Mouse (Mus musculus): ENCODE measurements around the gene Ippk. TPM values are rescaled to one million over a fixed set of nuclear protein-coding genes. Genes with fewer than 3 reads are reported as not detected.
A peak's percentile ranks its signal among the peaks of the same experiment; 100 is the strongest.

Ippk gene
- total and polyA plus RNA-seq, 3 experiments: 2.3 to 15.8 (median 4.5) TPM

- peak; percentile 40 for DNase-seq (ENCODE audit: low spot score)
- ATAC-seq (ENCODE audit: extremely low read depth, insufficient number of reproducible peaks, low FRiP score, poor library complexity, severe bottlenecking): peak; percentile 11; the same call in 1 of the 2 replicates
- H3K4me1 ChIP-seq (ENCODE audit: insufficient read depth, low read depth, low read length): peaks cover 34% of the 10 kb centered on the region
Measured at GRCm38 (mm10) chr13:49421606-49421917, 513 bp downstream of the Ippk start.

DNA sequence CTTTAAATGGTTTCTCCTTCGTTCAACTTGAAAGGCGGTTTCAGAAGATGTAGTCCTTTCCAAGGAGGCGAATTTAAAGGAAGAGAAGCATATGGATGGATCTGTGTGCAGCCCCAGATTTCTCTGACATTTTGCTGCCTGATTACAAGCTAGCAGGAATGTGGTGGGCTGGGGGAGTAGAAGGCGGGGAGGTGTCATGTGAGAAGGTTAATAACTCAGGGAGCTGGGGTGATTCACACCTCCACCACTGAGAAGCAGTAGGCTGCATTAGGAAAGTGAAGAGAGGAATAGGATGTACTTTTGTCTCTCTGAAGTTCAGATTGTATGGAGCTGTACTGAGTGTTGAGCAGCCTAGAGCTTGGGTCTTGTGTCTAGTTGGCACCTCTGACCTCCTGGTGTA, 910 bp downstream of the Ippk start:
- H3K9me3 ChIP-seq (replicated peaks): no peaks in the 10 kb centered on the region
- ATAC-seq (ENCODE audit: extremely low read depth, insufficient number of reproducible peaks, low FRiP score, poor library complexity, severe bottlenecking) (no peak), DNase-seq (ENCODE audit: low spot score) (no peak)
- H3K27me3 ChIP-seq (ENCODE audit: insufficient read depth, low read length): no peaks in the 10 kb centered on the region; the same call in 1 of the 2 replicates
- H3K4me3 ChIP-seq (ENCODE audit: low read depth, low read length): peak overlapping the region; percentile 97
- H3K36me3 ChIP-seq (replicated peaks): peaks cover 37% of the 10 kb centered on the region
- peaks cover 35% of the 10 kb centered on the region for H3K4me1 ChIP-seq (ENCODE audit: insufficient read depth, low read depth, low read length)
- TF ChIP-seq CTCF (IDR thresholded peaks at IDR 0.05; ENCODE audit: low read depth, low read length) (no peak), POLR2AphosphoS5 (IDR thresholded peaks at IDR 0.05; ENCODE audit: insufficient replicate concordance, low read depth, low read length) (no peak), TAL1 (conservative IDR thresholded peaks at IDR 0.05; ENCODE audit: low read depth, low read length) (no peak), GATA2 (IDR thresholded peaks at IDR 0.05; ENCODE audit: borderline replicate concordance, low read depth, low read length) (no peak), GATA1 (IDR thresholded peaks at IDR 0.05; ENCODE audit: borderline replicate concordance, low read length) (no peak)

More at GRCm38 (mm10) chr13:49421606-49421917, 513 bp downstream of the Ippk start:
- Histone ChIP-seq H3K4me3 (ENCODE audit: low read depth, low read length) (peak overlapping the region; percentile 97), H3K27me3 (ENCODE audit: insufficient read depth, low read length) (no peaks in the 10 kb centered on the region; the same call in none of the 2 replicates), H3K9me3 (replicated peaks) (no peaks in the 10 kb centered on the region), H3K36me3 (replicated peaks) (peaks cover 33% of the 10 kb centered on the region)
- TF ChIP-seq POLR2AphosphoS5 (IDR thresholded peaks at IDR 0.05; ENCODE audit: insufficient replicate concordance, low read depth, low read length) (no peak), TAL1 (conservative IDR thresholded peaks at IDR 0.05; ENCODE audit: low read depth, low read length) (no peak), CTCF (IDR thresholded peaks at IDR 0.05; ENCODE audit: low read depth, low read length) (no peak), GATA2 (IDR thresholded peaks at IDR 0.05; ENCODE audit: borderline replicate concordance, low read depth, low read length) (no peak), GATA1 (IDR thresholded peaks at IDR 0.05; ENCODE audit: borderline replicate concordance, low read length) (no peak)

DNA sequence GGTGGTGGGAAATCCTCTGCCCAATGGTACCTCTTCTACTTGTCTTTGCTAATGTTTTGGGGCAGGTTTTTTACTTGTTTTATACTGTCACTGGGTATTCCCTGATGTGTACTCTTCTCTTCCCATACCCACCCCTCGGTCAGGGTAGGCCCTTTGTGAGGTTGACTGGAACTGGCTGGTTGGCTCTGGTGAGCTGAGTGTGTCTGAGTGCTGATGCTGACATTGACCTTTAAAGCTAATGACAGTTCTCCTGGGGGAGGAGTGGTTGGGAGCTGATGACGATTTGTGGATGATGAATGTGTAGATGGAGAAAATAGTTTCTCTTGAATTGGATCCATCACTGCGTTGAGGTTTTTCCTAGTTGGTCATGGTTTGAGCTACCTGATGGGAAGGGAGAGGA, 5.7 kb downstream of the Ippk start:
- Histone ChIP-seq H3K9me3 (replicated peaks) (no peaks in the 10 kb centered on the region), H3K4me1 (ENCODE audit: insufficient read depth, low read depth, low read length) (peaks cover 40% of the 10 kb centered on the region), H3K27me3 (ENCODE audit: insufficient read depth, low read length) (no peaks in the 10 kb centered on the region), H3K4me3 (ENCODE audit: low read depth, low read length) (no peak overlapping the region), H3K36me3 (replicated peaks) (peaks cover 77% of the 10 kb centered on the region)
- no peak for DNase-seq (ENCODE audit: low spot score)
- no peak for ATAC-seq (ENCODE audit: extremely low read depth, insufficient number of reproducible peaks, low FRiP score, poor library complexity, severe bottlenecking)
- TF ChIP-seq GATA1 (IDR thresholded peaks at IDR 0.05; ENCODE audit: borderline replicate concordance, low read length) (no peak), GATA2 (IDR thresholded peaks at IDR 0.05; ENCODE audit: borderline replicate concordance, low read depth, low read length) (no peak), TAL1 (conservative IDR thresholded peaks at IDR 0.05; ENCODE audit: low read depth, low read length) (no peak), CTCF (IDR thresholded peaks at IDR 0.05; ENCODE audit: low read depth, low read length) (no peak), POLR2AphosphoS5 (IDR thresholded peaks at IDR 0.05; ENCODE audit: insufficient replicate concordance, low read depth, low read length) (no peak)

- Histone ChIP-seq H3K36me3 (replicated peaks) (peaks cover 81% of the 10 kb centered on the region), H3K4me3 (ENCODE audit: low read depth, low read length) (no peak overlapping the region), H3K9me3 (replicated peaks) (no peaks in the 10 kb centered on the region), H3K4me1 (ENCODE audit: insufficient read depth, low read depth, low read length) (peaks cover 26% of the 10 kb centered on the region), H3K27me3 (ENCODE audit: insufficient read depth, low read length) (no peaks in the 10 kb centered on the region)
- ATAC-seq (ENCODE audit: extremely low read depth, insufficient number of reproducible peaks, low FRiP score, poor library complexity, severe bottlenecking): no peak
- no peak for DNase-seq (ENCODE audit: low spot score)
- TF ChIP-seq POLR2AphosphoS5 (IDR thresholded peaks at IDR 0.05; ENCODE audit: insufficient replicate concordance, low read depth, low read length) (no peak), GATA1 (IDR thresholded peaks at IDR 0.05; ENCODE audit: borderline replicate concordance, low read length) (no peak), TAL1 (conservative IDR thresholded peaks at IDR 0.05; ENCODE audit: low read depth, low read length) (no peak), GATA2 (IDR thresholded peaks at IDR 0.05; ENCODE audit: borderline replicate concordance, low read depth, low read length) (no peak), CTCF (IDR thresholded peaks at IDR 0.05; ENCODE audit: low read depth, low read length) (no peak)
Measured at GRCm38 (mm10) chr13:49428042-49428675, 7.1 kb downstream of the Ippk start.

DNA sequence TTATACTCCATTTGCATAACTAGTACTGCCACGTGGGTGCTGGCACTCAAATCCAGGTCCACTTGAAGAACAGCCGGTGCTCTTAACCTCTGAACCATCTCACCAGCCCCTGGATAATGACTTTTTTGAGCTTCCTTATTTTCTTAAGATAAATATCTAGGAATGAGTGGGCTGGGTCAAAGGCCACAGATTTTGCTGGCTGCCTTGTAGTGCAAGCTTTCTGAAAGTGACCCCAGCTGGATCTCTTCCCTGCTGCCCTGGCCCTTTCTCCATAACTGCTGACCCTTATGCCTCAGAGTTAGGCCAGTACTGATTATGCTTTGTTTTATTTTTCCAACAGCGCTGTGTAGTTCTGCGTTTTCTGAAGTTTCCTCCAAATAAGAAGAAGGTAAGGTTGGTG, 9.5 kb downstream of the Ippk start:
- no peak for DNase-seq (ENCODE audit: low spot score)
- H3K27me3 ChIP-seq (ENCODE audit: insufficient read depth, low read length): no peaks in the 10 kb centered on the region

DNA sequence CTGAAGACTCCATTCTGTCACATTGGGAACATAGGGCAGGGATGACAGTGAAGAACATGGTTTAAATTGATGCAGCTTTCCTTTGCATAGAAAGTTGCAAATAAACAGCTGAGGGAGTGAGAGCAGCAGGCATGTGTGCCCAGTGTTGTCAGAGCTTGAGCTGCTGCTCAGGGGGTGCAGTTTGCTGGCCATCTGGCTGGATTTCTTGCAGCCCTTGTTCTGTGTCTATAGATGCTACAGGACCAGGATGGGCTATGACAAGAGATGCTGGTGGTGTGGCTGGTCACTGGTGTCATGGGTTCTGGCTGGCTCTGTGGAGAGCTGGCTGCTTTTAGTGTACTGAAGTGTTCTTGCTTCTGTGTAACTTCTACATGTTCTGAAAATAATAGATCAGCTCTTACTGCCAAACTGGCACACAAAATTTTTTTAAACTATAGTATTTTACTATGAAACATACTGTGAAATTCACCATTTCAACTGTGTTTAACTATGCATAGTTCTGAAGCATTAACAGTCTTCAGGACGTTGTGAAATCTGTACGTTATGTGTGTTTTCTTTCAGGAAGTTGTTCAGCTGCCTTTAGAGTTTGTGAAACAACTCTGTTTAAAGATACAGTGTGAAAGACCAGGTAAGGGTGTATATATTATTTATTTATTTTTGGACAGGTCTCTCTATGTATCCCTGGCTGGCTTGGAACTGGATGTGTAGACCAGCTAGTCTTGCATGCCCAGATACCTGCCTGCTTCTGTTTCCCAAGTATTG, 12.4 kb downstream of the Ippk start:
- no peak for ATAC-seq (ENCODE audit: extremely low read depth, insufficient number of reproducible peaks, low FRiP score, poor library complexity, severe bottlenecking)
- H3K4me1 ChIP-seq (ENCODE audit: insufficient read depth, low read depth, low read length): peaks cover 9% of the 10 kb centered on the region; the same call in 1 of the 2 replicates
- no peak for DNase-seq (ENCODE audit: low spot score)
- no peak overlapping the region for H3K4me3 ChIP-seq (ENCODE audit: low read depth, low read length)
- H3K9me3 ChIP-seq (replicated peaks): no peaks in the 10 kb centered on the region
- no peak for TF ChIP-seq GATA1 (IDR thresholded peaks at IDR 0.05; ENCODE audit: borderline replicate concordance, low read length)
- no peak for TF ChIP-seq CTCF (IDR thresholded peaks at IDR 0.05; ENCODE audit: low read depth, low read length)
- no peak for TF ChIP-seq POLR2AphosphoS5 (IDR thresholded peaks at IDR 0.05; ENCODE audit: insufficient replicate concordance, low read depth, low read length)
- no peak for TF ChIP-seq GATA2 (IDR thresholded peaks at IDR 0.05; ENCODE audit: borderline replicate concordance, low read depth, low read length)
- no peak for TF ChIP-seq TAL1 (conservative IDR thresholded peaks at IDR 0.05; ENCODE audit: low read depth, low read length)
- H3K36me3 ChIP-seq (replicated peaks): peaks cover 88% of the 10 kb centered on the region
- H3K27me3 ChIP-seq (ENCODE audit: insufficient read depth, low read length): no peaks in the 10 kb centered on the region

More for the DNA sequence above, 9.5 kb downstream of the Ippk start:
- Histone ChIP-seq H3K9me3 (replicated peaks) (no peaks in the 10 kb centered on the region), H3K4me3 (ENCODE audit: low read depth, low read length) (no peak overlapping the region), H3K36me3 (replicated peaks) (peaks cover 88% of the 10 kb centered on the region), H3K4me1 (ENCODE audit: insufficient read depth, low read depth, low read length) (peaks cover 16% of the 10 kb centered on the region; the same call in 1 of the 2 replicates)
- TF ChIP-seq CTCF (IDR thresholded peaks at IDR 0.05; ENCODE audit: low read depth, low read length): no peak
- TF ChIP-seq POLR2AphosphoS5 (IDR thresholded peaks at IDR 0.05; ENCODE audit: insufficient replicate concordance, low read depth, low read length): no peak
- no peak for TF ChIP-seq GATA1 (IDR thresholded peaks at IDR 0.05; ENCODE audit: borderline replicate concordance, low read length)
- no peak for TF ChIP-seq TAL1 (conservative IDR thresholded peaks at IDR 0.05; ENCODE audit: low read depth, low read length)
- no peak for ATAC-seq (ENCODE audit: extremely low read depth, insufficient number of reproducible peaks, low FRiP score, poor library complexity, severe bottlenecking)

All from G1E (cell line).